Mouse (Mus musculus) E14TG2a.4 (cell line): Measurements from ENCODE around the gene Dgkb.

Source experiments
- CTCF ChIP-seq: conservative IDR thresholded peaks from 2 replicates; pipeline ENCODE4 v1.5.1; 2014; ENCODE audit warnings: low read length
- POU5F1 ChIP-seq: IDR thresholded peaks from 2 replicates; pipeline ENCODE4 v1.6.1; 2014; ENCODE audit warnings: low read length, borderline replicate concordance

DNA sequence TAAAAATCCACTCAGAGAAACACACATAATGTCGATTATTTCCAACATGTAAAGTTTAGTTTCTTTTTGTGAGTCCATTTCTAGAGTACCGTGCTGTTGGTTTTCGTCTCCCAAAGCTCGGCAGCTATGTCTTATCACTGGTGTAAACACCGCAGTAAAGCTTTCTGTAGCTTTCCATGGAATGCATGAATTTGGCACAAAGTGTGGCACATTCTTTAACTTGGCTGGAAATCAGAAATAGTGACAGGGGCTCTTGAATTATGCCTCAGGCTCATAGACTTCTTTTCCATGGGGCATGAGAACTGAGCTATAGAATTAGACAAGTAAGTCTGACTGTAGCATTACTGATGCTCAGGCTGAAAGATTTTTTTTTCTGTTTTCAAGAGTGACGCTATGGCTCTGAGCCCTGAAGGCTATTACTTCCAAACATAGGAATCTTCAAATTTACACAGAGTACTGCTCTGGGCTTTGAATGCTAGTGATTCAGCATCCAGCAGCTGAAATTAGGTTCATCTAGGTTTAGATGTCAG is 179.0 kb downstream of the Dgkb start:
- TF ChIP-seq CTCF (no peak), POU5F1 (no peak)
